Mouse (Mus musculus) left cerebral cortex, adult 8-10 months (tissue): ENCODE measurements around the gene Uox. TPM values are rescaled to one million over a fixed set of nuclear protein-coding genes. Genes with fewer than 3 reads are reported as not detected.

Experiments
- DNase-seq, 2 experiments: peaks; one replicate each; pipeline ENCODE4 v3.0.0; 2022; ENCODE audit warnings: low spot score in 2 of 2
- total RNA-seq, 4 experiments: library from RNA; stranded (reverse); gene quantifications; 2 replicates each; pipeline ENCODE4 v1.2.4; 2022

Uox gene
- total RNA-seq, 4 experiments from 2014 or later: 0.30 to 0.72 (median 0.50) TPM

- DNase-seq: no peak
These were observed 111.5 kb downstream of the Uox start for GRCm38 (mm10) chr3:146681696-146682095.

Other genes with a start within 250 kb of the Uox start
- 10 to 100 TPM; 81.7 to 96.1 (median 89.0) TPM for gene Ssx2ip, start 165.8 kb upstream of the Uox start, total RNA-seq
- gene Ctbs, start 120.6 kb upstream of the Uox start, total RNA-seq: 10 to 100 TPM in 1 of 4 experiments, 1 to 10 TPM in 3; 5.9 to 10.5 (median 9.7) TPM
- 1 to 10 TPM; 2.2 to 4.0 (median 3.0) TPM for gene Spata1, start 70.7 kb upstream of the Uox start, total RNA-seq
- 10 to 100 TPM; 43.0 to 60.5 (median 49.9) TPM for gene Gng5, start 70.6 kb upstream of the Uox start, total RNA-seq
- gene Rpf1, start 49.0 kb upstream of the Uox start, total RNA-seq: 10 to 100 TPM; 17.3 to 19.8 (median 17.8) TPM
- gene Dnase2b, start 45.2 kb downstream of the Uox start, total RNA-seq: not detected
- gene 4930503B20Rik, start 80.9 kb downstream of the Uox start, total RNA-seq: not detected
- gene Samd13, start 115.2 kb downstream of the Uox start, total RNA-seq: under 1 TPM; 0.23 to 0.49 (median 0.45) TPM
- gene Prkacb, start 242.6 kb downstream of the Uox start, total RNA-seq: 100 to 1,000 TPM; 401 to 436 (median 430) TPM